Mouse (Mus musculus) layer of hippocampus, postnatal 36 days (tissue): ENCODE results near the gene Lrrc29. TPM values are rescaled to one million over a fixed set of nuclear protein-coding genes. Genes with fewer than 3 reads are reported as not detected.

Experiments used
- DNase-seq, 2 experiments: peaks; one replicate each; pipeline ENCODE4 v3.0.0; 2022
- total RNA-seq, 2 experiments: library from RNA; stranded (reverse); gene quantifications; 2 replicates each; pipeline ENCODE4 v1.2.3; 2021

Lrrc29 gene
- total RNA-seq, 2 experiments from 2014 or later: 5.9 to 7.8 TPM

GRCm38 (mm10) chr8:105343791-105344574 lies 17.9 kb upstream of the Lrrc29 start:
- no peak for DNase-seq

- DNase-seq: no peak
Measured at GRCm38 (mm10) chr8:105342768-105343167, 16.7 kb upstream of the Lrrc29 start.

- no peak for DNase-seq
Measured at GRCm38 (mm10) chr8:105341399-105341798, 15.3 kb upstream of the Lrrc29 start.

GRCm38 (mm10) chr8:105339886-105340635 lies 14.0 kb upstream of the Lrrc29 start:
- DNase-seq: no peak

GRCm38 (mm10) chr8:105338992-105339391 lies 12.9 kb upstream of the Lrrc29 start:
- no peak for DNase-seq

GRCm38 (mm10) chr8:105336373-105337130 lies 10.5 kb upstream of the Lrrc29 start:
- DNase-seq: no peak

GRCm38 (mm10) chr8:105332523-105332922 lies 6.4 kb upstream of the Lrrc29 start:
- DNase-seq: no peak

- no peak for DNase-seq
Measured at GRCm38 (mm10) chr8:105331931-105332330, 5.9 kb upstream of the Lrrc29 start.

GRCm38 (mm10) chr8:105331469-105331868 lies 5.4 kb upstream of the Lrrc29 start:
- no peak for DNase-seq

GRCm38 (mm10) chr8:105330325-105330724 lies 4.2 kb upstream of the Lrrc29 start:
- DNase-seq: no peak

- DNase-seq: no peak
Measured at GRCm38 (mm10) chr8:105326968-105327367, 890 bp upstream of the Lrrc29 start.

- DNase-seq: no peak
Measured at GRCm38 (mm10) chr8:105325641-105326093, 411 bp downstream of the Lrrc29 start.

- DNase-seq: no peak
Measured at GRCm38 (mm10) chr8:105323183-105323582, 2.9 kb downstream of the Lrrc29 start.

GRCm38 (mm10) chr8:105318662-105319190 lies 7.4 kb downstream of the Lrrc29 start:
- no peak for DNase-seq

- DNase-seq: no peak
Measured at GRCm38 (mm10) chr8:105317941-105318340, 8.1 kb downstream of the Lrrc29 start.

GRCm38 (mm10) chr8:105315073-105315769 lies 10.9 kb downstream of the Lrrc29 start:
- no peak for DNase-seq

GRCm38 (mm10) chr8:105313622-105314402 lies 12.3 kb downstream of the Lrrc29 start:
- no peak for DNase-seq

- DNase-seq: no peak
Measured at GRCm38 (mm10) chr8:105312891-105313481, 13.1 kb downstream of the Lrrc29 start.

- DNase-seq: no peak
Measured at GRCm38 (mm10) chr8:105311718-105312117, 14.4 kb downstream of the Lrrc29 start.

GRCm38 (mm10) chr8:105310118-105310517 lies 16.0 kb downstream of the Lrrc29 start:
- no peak for DNase-seq
